Mouse (Mus musculus): Measurements from ENCODE around the gene Gm9780. TPM values are rescaled to one million over a fixed set of nuclear protein-coding genes. Genes with fewer than 3 reads are reported as not detected.
"Not testable (repeated sequence)": the region's sequence is repeated elsewhere in the genome, so short reads cannot be mapped to it uniquely, and the experiment has no call there.

Gene Gm9780
- 1 to 10 TPM; 5.3 to 8.9 TPM for total RNA-seq (2021)
- long read RNA-seq, experiment 1, transcript Gm9780-202 (4 exons, 1,394 nt): major isoform, 6 of 6 reads
- long read RNA-seq, experiment 1, partial matches to known transcripts: 0 of 6 reads
- long read RNA-seq, experiment 1, other reads (novel, unspliced or antisense): 0 of 6 reads
- long read RNA-seq, experiment 2, transcript Gm9780-202 (4 exons, 1,394 nt): major isoform, 9 of 10 reads
- long read RNA-seq, experiment 2, partial matches to known transcripts: 1 of 10 reads
- long read RNA-seq, experiment 2, other reads (novel, unspliced or antisense): 0 of 10 reads

- DNase-seq (ENCODE audit: low spot score in 2 of 2): not testable (repeated sequence)
Observed at GRCm38 (mm10) chr14:26042611-26043010, at the start of gene Gm9780. Gene Gm9780 (minus strand): TSS chr14:26042711.

DNA sequence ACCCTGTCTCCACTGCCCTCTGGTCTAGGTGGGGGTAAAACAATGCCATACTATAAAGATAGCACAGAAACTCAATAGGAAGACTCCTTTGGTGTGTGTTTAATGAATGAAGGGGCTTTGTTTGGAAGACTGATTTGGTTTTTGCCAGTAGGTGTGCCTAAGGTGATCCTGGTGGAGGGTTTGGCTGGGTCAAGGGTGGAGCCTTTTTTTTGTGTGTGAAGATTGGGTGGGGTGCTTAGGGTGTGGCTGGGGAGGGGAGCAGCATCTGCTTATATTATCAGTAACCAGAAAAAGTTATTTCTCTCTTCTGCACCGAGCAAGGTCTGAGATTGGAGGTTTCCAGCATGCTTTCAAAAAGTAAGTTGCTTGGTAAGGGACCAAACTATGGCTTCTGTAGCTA is 39.5 kb upstream of the Gm9780 start, which contains the start of gene Cphx3:
Gene Cphx3 (plus strand): TSS at position 301 of the 400 bp plus-strand sequence.
- DNase-seq (ENCODE audit: low spot score in 2 of 2): not testable (repeated sequence)

GRCm38 (mm10) chr14:26081216-26081615 is 38.7 kb upstream of the Gm9780 start, which contains the start of gene Cphx2:
Gene Cphx2 (plus strand): TSS chr14:26081516.
- not testable (repeated sequence) for DNase-seq (ENCODE audit: low spot score in 2 of 2)

DNA sequence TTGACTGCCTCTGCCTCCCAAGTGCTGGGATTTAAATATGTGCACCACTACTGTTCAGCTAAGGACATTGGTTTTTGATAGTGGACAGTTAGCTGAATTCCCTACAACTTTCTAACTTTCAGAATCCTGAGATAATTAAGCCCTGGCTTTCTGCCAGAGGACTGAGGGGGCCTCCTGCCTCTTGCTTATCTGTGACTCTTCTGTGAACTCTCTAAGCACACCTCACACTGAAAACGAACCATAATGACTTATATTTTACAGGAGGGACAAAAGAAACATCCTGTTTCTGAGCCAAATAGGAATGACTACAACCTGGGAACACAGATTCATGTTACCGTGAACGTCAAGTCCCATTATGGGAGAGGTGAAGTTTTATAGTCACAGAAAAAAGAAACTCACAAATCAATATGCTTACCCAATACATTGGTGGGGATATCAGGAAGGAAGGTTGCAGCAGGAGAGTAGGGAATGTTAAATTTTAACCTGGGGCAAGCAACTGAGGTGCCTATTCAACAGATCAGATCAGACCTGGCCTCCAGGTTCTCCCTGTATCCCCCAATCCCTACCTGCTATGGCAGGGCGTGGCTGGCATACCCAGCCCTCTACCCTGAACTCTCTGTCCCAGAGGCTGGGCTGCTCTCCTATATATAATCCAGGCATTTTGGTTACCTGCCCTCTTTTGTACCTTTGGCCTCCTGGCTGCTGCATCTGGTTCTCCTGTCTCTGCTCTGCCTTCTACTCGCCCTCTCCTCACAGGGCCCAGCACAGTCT is 34.3 kb upstream of the Gm9780 start:
- not testable (repeated sequence) for DNase-seq (ENCODE audit: low spot score in 2 of 2)

DNA sequence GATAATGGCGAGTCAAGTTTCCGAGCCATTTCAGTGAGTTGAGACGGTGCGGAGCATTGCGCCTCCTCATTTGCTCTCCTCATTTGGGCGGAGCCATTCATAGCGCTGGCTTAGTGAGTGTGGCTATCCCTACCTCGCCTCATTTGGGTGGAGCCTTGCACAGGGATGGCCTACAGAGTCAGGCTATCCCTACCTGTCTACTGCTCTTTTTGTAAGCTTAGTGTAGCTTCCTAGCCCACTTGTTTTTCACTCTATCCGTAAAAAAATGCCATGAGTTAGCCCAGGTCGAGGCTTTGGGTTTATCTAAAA is 24.8 kb upstream of the Gm9780 start, which contains the start of gene Tmem254c:
Gene Tmem254c (minus strand): TSS at position 31 of the 309 bp plus-strand sequence.
- DNase-seq (ENCODE audit: low spot score in 2 of 2): not testable (repeated sequence)

- DNase-seq (ENCODE audit: low spot score in 2 of 2): not testable (repeated sequence)
Observed at GRCm38 (mm10) chr14:26066574-26067324, 24.2 kb upstream of the Gm9780 start.

- not testable (repeated sequence) for DNase-seq (ENCODE audit: low spot score in 2 of 2)
Observed at GRCm38 (mm10) chr14:26059362-26059761, 16.9 kb upstream of the Gm9780 start.

DNA sequence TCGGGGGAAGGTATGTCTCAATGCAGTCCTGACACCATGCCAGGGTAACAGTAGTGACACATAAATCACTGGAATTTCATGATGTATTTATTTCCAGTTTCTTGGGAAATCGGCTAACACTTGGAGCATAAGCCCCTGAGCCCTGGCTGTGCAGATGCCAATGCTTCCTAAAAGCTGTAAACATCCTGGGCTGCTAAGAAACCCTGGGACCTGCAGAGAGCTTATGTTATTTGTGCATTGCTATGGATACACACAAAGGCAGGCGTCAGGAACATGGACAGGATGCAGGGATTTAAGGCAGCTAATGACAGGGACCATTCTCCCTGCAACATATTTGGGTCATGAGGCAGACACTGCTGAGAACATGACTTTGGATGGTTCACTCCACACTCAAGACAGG is 15.7 kb upstream of the Gm9780 start:
- DNase-seq (ENCODE audit: low spot score in 2 of 2): not testable (repeated sequence)

DNA sequence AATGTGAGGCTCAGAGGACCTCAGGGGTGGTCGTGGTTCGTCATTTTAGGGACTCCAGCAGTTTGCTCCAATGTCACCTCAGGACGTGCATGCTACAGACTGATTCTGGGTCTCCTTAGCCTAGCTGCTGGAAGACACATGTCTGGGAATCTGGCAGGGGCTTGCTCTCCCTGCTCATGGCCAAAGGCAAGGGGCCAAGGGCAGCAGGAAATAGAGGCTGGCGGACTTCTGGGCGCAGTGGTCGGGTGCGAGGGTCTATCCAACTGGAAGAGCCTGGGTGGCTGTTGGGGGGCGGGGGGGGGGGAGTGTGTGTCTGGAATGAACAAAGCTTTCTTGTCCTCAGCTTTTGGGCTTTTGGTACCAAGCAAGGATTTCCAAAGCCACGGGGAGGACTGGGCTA is 6.3 kb upstream of the Gm9780 start:
- not testable (repeated sequence) for DNase-seq (ENCODE audit: low spot score in 2 of 2)

- DNase-seq (ENCODE audit: low spot score in 2 of 2): not testable (repeated sequence)
Observed at GRCm38 (mm10) chr14:26047026-26047425, 4.5 kb upstream of the Gm9780 start.

- DNase-seq (ENCODE audit: low spot score in 2 of 2): not testable (repeated sequence)
Observed at GRCm38 (mm10) chr14:26045007-26045406, 2.5 kb upstream of the Gm9780 start.

GRCm38 (mm10) chr14:26035439-26035838 is 7.1 kb downstream of the Gm9780 start:
- DNase-seq (ENCODE audit: low spot score in 2 of 2): not testable (repeated sequence)

- DNase-seq (ENCODE audit: low spot score in 2 of 2): not testable (repeated sequence)
Observed at GRCm38 (mm10) chr14:26034364-26034763, 8.1 kb downstream of the Gm9780 start.

DNA sequence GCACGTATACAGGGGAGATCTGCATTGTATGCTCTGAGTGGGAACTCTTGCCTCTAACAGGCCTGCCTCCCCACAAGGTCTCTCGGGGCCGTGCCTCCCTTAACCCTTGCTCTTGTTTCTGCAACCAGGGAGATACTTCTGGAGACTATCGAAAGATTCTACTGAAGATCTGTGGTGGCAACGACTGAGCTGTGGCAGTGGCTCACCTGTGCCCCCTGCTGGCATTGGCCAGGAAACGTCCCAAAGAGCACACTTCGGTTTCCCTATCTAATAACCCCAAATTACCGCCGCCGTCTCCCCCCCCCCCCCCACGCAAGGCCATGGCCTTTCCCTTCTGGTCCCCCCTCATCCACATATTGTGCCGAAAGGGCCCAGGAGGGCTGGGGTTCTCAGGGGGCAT is 16.9 kb downstream of the Gm9780 start:
- DNase-seq (ENCODE audit: low spot score in 2 of 2): not testable (repeated sequence)

GRCm38 (mm10) chr14:26022831-26023230 is 19.7 kb downstream of the Gm9780 start:
- not testable (repeated sequence) for DNase-seq (ENCODE audit: low spot score in 2 of 2)

GRCm38 (mm10) chr14:26021555-26021954 is 21.0 kb downstream of the Gm9780 start:
- DNase-seq (ENCODE audit: low spot score in 2 of 2): not testable (repeated sequence)

- DNase-seq (ENCODE audit: low spot score in 2 of 2): not testable (repeated sequence)
Observed at GRCm38 (mm10) chr14:26016414-26016813, 26.1 kb downstream of the Gm9780 start.

DNA sequence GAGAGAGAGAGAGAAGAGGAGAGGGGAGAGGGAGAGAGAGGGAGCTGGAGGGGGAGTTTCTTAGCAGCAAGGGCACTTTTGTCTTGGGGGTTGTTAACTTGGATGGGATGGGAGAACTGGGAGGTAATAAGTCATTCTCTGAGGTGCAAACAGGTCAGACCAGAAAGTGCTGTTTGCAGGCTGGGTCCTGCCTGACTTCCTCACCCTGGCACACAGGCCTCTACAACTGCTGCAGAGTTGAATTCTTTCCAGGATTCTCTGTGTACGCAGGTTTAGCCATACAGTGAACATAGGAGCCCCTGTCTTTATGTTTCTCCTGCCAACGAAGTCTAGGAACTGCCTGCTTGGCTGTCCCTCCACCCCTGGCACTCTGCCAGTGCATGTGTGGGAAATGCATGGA is 35.0 kb downstream of the Gm9780 start:
- not testable (repeated sequence) for DNase-seq (ENCODE audit: low spot score in 2 of 2)

- DNase-seq (ENCODE audit: low spot score in 2 of 2): not testable (repeated sequence)
Observed at GRCm38 (mm10) chr14:25981880-25982279, 60.6 kb downstream of the Gm9780 start.

DNA sequence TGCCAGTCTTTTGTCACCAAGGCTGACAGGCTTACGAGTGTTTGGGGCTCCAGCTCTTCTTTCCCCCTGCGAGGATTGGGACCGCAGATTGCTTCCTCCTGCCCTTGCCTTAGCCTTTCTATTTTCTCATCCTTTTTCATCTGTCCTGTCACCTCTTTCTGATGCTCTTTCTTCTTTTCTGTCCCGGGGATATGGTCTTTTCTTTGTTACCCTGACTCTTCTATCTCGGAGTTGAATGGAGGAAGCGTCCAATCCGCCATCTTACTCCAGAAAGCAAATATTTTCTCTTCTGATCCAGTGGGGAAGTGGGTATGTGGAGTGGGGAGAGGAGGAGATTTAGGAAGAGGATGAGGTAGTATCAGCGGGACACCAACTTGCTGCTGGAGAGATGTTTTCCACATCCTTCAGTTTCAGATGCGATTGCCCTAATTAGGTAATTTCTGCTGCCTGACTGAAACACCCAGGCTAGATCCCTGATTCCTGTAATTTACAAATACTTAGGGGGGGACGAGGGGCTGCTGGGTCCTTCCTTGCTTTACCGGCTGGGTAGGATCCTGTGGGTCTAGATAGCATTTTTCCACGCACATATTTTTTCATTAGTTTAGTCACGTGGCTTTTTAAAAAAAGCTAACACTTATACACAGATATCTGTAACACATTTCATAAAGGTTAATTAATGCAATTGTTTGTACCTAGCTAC is 63.1 kb downstream of the Gm9780 start:
- DNase-seq (ENCODE audit: low spot score in 2 of 2): peak in 1 of 2 experiments; percentile 1

Data from layer of hippocampus, postnatal 14 days (tissue).